9 mouse cellular contexts compared by ENCODE assay signal in genomic region chr7:133184905-133185594, GRCm38 (mm10).
DNase-seq lines count a peak whose midpoint lies in the region; ATAC-seq and TF ChIP-seq lines count a peak whose summit lies in the region.
"Had no signal": no experiment of that assay in that cellular context is flagged by ENCODE, and none has a peak within 500 bp of the region (broad histone marks: within the 10 kb centered on the region; RNA-seq: fewer than 3 reads in every experiment).

No protein-coding gene starts in this region.

- WGBS in neural tube, embryonic 11.5 days: 61% methylated on average over 16 of the region's 16 CpGs
- WGBS in hindbrain, postnatal 0 days: 54% methylated on average over 16 of the region's 16 CpGs

- no peak for TF ChIP-seq CTCF in gastrocnemius, adult 2 months (IDR thresholded peaks at IDR 0.05)
- no peak for TF ChIP-seq CTCF in hindbrain, postnatal 0 days (IDR thresholded peaks at IDR 0.05; ENCODE audit: low read depth)

- no peaks in the 10 kb centered on the region for H3K4me1 ChIP-seq in neural tube, embryonic 11.5 days (ENCODE audit: control insufficient read depth, insufficient read depth, low read length)
- H3K4me1 ChIP-seq in hindbrain, postnatal 0 days (ENCODE audit: insufficient read depth, low read length): no peaks in the 10 kb centered on the region

- H3K4me3 ChIP-seq in gastrocnemius, adult 2 months: no peak overlapping the region; the same call in 1 of the 2 replicates
- H3K4me3 ChIP-seq in neural tube, embryonic 11.5 days (ENCODE audit: low read depth, low read length): no peak overlapping the region
- peak overlapping the region; percentile 6; the same call in 1 of the 2 replicates for H3K4me3 ChIP-seq in hindbrain, postnatal 0 days (ENCODE audit: low read length)
- H3K4me3 ChIP-seq: erythroblast, embryonic 14.5 days had no signal

- peak overlapping the region; percentile 82; the same call in 1 of the 2 replicates for H3K27ac ChIP-seq in gastrocnemius, adult 2 months
- H3K27ac ChIP-seq in neural tube, embryonic 11.5 days (ENCODE audit: low read depth, low read length): no peak overlapping the region
- H3K27ac ChIP-seq in hindbrain, postnatal 0 days: peak overlapping the region; percentile 62

- no peak for ATAC-seq in neural tube, embryonic 11.5 days (ENCODE audit: insufficient read depth, low FRiP score, low TSS enrichment)
- ATAC-seq in hindbrain, postnatal 0 days: peak; percentile 67; the same call in 1 of the 2 replicates
- no peak for ATAC-seq in cerebellum, adult (ENCODE audit: insufficient number of reproducible peaks, low FRiP score, low TSS enrichment)

- no peaks in the 10 kb centered on the region for H3K9me3 ChIP-seq in neural tube, embryonic 11.5 days (ENCODE audit: control insufficient read depth, low read length)
- no peaks in the 10 kb centered on the region for H3K9me3 ChIP-seq in hindbrain, postnatal 0 days (ENCODE audit: low read length)

- intact Hi-C loops in gastrocnemius, adult 2 months (cut with DNase I): loop anchor here (5.0 to 10.0 kb wide), 2 partner anchors 153 to 450 kb away; partner anchors contain the start of gene Edrf1
- intact Hi-C loops in gastrocnemius, postnatal 14 days (cut with DNase I; ENCODE audit: low total_unique reads): no loop called here

- DNase-seq in gastrocnemius, adult 2 months: no peak
- no peak for DNase-seq in gastrocnemius, postnatal 14 days
- DNase-seq in neural tube, embryonic 11.5 days (ENCODE audit: low spot score): no peak
- DNase-seq in neural tube, embryonic 10.5 days (ENCODE audit: extremely low spot score, low spot score): no peak
- DNase-seq in hindbrain, postnatal 0 days (ENCODE audit: low spot score): peak; percentile 43
- DNase-seq in retina, postnatal 1 day: peak; percentile 60
- DNase-seq in frontal cortex, postnatal 36 days (ENCODE audit: low spot score in 2 of 2): no peak

- no peaks in the 10 kb centered on the region for H3K27me3 ChIP-seq in neural tube, embryonic 11.5 days (ENCODE audit: control insufficient read depth, insufficient read depth, low read length)
- no peaks in the 10 kb centered on the region for H3K27me3 ChIP-seq in hindbrain, postnatal 0 days (ENCODE audit: insufficient read depth, low read length)

- no peaks in the 10 kb centered on the region for H3K36me3 ChIP-seq in neural tube, embryonic 11.5 days (ENCODE audit: control insufficient read depth, insufficient read depth, low read length)
- H3K36me3 ChIP-seq in hindbrain, postnatal 0 days (ENCODE audit: insufficient read depth, low read length): no peaks in the 10 kb centered on the region

- H3K9ac ChIP-seq in neural tube, embryonic 11.5 days (ENCODE audit: low read length): peak overlapping the region; percentile 18; the same call in 1 of the 2 replicates
- H3K9ac ChIP-seq in hindbrain, postnatal 0 days (replicated peaks; ENCODE audit: low read length): no peak overlapping the region

- H3K4me2 ChIP-seq in neural tube, embryonic 11.5 days (ENCODE audit: low read depth): peak overlapping the region; percentile 1; the same call in 1 of the 2 replicates
- peak overlapping the region; percentile 30; the same call in 1 of the 2 replicates for H3K4me2 ChIP-seq in hindbrain, postnatal 0 days (ENCODE audit: low read depth, low read length)

Comparison
In these comparisons a context has a peak if more than half of its experiments do, and no peak if none do; other contexts are left out.
1. DNase-seq: peak in hindbrain, postnatal 0 days (single experiment) and retina, postnatal 1 day (single experiment); none in gastrocnemius, adult 2 months (single experiment), gastrocnemius, postnatal 14 days (single experiment), neural tube, embryonic 11.5 days (single experiment), neural tube, embryonic 10.5 days (single experiment) and frontal cortex, postnatal 36 days (0 of 2).